Mouse (Mus musculus): Measurements from ENCODE around the gene Bicra.

Gene Bicra

DNA sequence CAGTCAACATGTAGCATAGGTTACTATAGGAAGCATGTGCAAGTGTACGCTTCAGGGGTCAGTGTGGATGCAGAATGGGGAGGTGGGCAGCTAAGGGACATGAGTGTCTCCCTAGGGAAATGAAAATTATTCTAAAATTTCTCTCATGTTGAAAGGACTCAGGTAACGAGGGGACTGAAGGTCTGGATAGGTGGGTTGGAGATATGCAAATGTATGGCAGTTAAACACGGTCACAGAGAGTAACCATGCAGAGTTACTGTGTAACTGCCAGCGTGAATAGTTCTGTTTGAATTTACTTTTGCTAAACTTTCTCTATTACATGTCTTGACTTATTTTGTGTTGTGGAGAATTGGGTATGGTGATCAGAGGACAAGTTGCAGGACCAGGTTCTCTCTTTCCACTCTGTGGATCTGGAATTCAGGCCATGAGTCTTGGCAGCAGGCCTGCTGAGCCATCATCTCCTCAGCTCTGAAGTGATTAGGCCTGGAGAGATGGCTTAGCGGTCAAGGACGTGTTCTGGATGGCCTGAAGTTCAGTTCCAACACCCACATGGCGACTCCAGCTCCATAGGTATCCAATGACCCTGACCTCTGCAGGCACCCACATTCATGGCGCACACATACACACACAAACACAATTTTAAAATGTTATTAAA is 33.1 kb downstream of the Bicra start:
- no peak for DNase-seq (ENCODE audit: low read depth, low spot score)

DNA sequence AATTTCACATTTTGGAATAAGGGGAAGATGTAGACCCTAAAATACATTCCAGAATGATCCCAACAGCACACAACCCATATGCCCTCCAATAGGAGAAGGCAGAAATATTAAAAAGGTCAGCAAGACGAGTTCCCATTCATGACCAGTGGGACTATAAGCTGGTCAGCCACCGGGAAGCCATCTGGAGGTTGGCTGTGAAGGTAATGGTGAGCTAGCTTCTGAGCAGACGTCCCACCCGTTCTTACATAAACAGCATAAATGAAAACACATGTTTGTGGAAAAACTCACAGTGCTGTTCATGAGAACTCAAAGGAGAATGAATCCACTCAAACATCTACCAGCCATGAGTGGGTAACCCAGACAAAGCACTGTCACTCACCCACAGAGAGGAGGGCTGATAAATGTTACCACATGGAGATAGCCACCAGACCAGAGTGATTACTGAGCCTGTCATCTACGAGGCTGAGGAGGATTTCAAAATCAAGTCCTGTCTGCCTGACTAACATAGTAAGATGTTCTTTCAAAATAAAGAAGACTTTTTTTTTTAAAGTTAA is 33.9 kb downstream of the Bicra start:
- DNase-seq (ENCODE audit: low read depth, low spot score), result no peak

DNA sequence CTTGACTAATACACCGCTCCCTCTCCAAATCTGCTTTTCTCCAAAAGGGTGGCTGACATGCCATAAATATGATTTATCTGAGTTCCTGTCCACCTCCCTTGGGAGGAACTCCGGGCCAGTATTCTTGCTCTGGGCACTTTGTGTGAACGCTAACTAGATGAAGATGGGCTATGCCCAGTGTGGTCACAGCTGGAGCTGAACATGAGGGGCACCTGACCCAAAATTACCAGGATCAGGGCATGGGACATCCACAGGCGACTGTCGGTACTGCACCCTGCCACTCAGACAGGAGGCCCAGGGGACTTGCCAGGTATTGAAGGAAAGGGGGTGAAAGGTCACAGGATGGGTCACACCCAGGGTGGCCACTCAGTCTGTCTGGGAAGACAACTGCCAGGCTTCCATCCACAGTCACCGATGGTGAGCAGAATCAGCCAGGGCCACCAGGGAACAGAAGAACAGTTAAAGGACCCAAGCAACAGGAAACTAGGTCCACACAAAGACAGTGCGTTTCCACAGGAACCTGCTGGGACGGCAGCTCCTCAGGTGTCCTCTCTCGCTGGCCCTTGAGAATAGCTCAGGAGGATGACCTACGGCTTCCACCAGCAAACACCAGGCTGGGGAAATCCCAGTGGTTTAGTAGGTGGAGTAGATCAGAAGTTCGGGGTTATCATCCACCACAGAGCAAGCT is 35.0 kb downstream of the Bicra start:
- DNase-seq (ENCODE audit: low read depth, low spot score), result no peak

DNA sequence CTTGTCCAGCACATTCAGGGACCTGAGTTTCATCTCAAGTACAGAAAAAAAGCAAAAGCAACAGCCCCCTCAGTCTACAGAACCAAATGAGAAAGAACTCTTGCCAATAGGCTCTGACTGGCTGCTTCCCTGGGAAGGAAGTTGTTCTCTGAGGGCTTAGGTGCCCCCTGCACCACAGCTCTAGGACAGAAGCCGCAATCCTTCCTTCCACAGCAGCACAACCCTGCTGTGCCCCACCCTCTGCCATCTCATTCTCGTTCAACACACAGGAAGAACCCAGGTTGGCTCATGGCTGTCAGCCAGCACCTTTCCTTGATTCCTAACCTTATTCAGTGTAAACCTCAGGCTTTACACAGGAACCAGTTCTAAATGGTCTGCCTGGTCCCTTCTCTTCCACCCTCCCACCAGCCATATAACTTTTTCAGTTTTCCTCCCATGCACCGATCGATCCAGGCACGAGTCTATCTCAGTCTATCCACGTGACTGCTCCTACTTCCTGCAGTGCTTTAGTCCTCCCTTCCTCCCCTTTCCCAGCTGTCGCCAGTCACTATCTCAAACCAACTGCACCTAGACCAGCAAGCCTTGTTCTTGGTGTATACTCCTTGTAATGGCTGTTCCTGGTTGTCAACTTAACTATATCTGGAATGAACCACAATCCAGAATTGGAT is 36.2 kb downstream of the Bicra start:
- DNase-seq (ENCODE audit: low read depth, low spot score), result no peak

DNA sequence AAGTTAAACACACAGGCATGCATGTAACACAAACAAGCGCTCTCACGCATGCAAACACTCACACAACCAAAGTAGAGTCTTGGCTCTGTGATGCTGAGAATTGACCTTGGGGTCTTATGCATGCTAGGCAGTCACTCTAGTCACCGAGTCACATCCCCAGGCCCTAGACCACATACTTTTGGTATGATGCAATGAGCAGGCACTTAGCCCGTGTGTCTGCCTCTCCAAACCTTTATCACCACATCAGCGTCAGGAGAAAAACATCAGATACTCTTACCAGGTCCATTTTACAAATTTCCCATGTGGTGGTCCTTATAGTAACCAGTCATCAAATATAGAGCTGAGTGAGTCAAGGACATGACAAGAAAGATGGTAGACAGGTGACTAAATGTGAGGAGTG is 37.1 kb downstream of the Bicra start:
- DNase-seq (ENCODE audit: low read depth, low spot score), result no peak

DNA sequence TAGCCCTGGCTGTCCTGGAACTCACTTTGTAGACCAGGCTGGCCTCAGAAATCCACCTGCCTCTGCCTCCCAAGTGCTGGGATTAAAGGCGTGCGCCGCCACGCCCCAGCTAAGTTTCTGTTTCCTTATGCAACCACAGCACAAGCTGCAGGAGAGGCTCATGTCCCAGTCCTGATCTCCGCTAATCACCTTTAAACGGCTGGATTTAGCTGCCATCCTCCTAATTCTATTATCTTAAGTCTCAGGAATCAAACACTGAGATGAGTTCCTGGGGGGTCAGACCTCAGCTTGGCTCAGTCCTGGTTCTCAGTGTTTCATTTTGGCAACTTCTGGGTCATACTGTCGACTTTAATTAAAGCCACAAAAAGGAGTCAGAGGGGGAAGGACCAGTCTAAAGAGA is 38.1 kb downstream of the Bicra start:
- DNase-seq (ENCODE audit: low read depth, low spot score), result no peak

DNA sequence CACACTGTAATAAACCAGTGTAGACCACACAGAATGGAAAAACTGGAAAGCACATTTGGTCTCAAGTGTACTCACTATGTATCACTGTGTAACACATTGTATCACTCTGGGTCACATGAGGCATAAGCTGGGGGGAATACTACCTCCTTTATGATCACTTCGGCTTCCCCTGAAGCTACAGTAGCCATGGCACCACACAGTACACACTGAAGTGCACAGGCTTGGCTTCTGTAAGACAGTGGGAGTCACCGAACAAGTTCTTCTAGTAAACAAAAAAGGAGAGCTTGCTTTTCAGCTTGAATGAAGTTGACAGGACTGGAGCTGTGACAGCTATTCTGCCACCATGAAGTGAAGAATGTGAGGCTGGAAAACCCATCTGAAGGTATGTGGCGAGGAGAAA is 42.7 kb downstream of the Bicra start:
- DNase-seq (ENCODE audit: low read depth, low spot score), result no peak

DNA sequence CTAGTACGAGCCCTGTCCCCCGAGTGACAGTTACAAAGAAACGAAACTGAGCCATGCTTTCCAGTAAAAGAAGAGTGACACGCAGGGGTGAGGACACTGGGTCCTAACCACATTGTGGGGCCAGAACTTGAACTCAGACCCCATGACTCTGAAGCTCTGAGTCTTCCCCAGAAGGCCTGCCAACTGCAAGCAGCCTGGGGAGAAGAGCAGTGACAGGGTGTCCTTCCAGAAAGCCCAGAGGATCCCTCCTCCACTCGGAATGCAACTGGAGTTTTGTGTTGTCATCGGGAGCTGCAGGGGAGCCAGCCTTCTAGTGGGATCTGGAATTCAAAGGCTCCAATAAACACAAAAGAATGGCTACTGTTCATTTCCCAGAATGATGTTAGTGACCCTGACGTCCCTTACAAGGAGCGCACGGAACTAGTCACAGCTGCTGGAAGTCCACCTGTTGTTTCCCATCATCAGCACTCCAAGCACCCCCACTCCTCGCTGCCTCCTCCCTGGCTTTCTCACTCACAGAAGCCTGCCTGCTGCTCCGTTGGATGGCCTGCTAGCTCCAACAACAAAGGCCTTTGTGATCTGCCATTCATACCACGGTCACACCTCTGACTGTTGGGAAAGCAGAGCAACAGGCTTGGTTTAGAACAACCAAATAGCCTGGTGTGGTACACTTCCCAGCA is 43.4 kb downstream of the Bicra start:
- no peak for DNase-seq (ENCODE audit: low read depth, low spot score)

DNA sequence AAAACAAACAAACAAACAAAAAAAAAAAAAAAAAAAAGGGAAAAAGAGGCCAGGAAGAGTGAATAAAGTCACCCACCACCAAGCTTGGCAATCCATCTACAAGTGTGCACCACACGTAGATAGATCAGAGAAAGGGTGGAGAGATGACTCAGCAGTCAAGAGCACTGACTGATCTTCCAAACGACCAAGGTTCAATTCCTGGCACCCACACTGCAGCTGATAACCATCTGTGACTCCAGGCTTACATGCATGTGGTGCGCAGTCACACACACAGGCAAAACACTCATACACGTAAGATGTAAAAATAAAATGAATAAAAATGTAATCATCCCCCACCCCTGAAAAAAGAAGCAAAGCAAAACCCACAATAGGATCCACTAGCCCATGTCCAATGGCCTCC is 44.7 kb downstream of the Bicra start:
- DNase-seq (ENCODE audit: low read depth, low spot score), result no peak

DNA sequence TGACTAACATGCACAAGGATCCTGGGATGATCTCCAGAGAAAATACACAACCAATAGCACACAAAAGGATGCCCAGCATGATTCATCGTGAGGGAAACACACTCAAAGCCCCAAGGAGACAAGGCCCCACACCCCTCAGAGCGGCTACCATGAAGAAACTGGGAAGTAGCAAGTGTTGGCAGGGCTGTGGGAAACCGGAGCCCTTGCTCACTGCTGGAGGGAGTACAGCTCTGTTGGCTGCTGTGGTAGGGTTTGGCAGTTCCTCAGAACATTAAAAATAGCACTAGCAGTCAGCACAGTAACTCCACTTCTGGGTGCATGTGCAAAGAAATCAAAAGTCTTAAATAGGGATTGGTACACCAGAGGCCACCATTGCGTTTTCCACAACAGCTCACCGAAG is 45.5 kb downstream of the Bicra start:
- no peak for DNase-seq (ENCODE audit: low read depth, low spot score)

DNA sequence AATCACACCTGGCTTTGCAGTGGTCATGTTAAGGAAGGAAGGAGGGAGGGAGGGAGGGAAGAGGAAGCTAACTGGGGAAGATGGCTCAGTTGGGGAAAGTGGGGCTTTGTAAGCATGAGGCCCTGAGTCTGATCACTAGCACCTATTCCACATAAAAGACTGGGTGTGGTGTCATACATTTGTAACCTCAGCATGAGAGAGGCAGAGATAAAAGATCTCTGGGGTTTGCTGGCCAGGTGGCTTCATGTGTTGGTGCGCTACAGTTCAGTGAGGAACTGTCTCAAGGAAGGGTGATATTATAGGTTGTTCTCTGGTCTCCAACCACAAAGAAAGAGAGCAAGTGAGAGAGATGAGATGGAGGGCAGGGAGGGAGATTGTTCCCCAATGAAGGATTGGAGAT is 46.0 kb downstream of the Bicra start:
- DNase-seq (ENCODE audit: low read depth, low spot score), result no peak

DNA sequence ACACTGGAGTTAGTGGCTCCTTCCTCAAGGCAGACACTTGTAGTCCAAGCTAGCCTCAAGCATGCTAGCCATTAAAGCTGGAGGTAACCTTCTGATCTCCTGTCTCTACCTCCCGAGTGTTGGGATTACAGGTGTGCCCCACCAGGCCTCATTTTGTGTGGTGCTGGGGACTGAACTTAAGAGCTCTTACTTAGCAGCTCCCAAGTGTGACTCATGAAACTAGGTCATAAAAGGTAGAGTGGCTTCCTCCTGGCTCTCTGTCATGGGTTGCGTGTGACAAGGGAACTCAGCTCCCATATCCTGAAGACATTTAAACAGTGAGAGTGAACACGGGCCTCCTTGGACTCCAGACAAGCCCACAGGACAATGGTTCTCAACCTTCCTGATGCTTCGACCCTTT is 53.9 kb downstream of the Bicra start:
- DNase-seq (ENCODE audit: low read depth, low spot score), result no peak

DNA sequence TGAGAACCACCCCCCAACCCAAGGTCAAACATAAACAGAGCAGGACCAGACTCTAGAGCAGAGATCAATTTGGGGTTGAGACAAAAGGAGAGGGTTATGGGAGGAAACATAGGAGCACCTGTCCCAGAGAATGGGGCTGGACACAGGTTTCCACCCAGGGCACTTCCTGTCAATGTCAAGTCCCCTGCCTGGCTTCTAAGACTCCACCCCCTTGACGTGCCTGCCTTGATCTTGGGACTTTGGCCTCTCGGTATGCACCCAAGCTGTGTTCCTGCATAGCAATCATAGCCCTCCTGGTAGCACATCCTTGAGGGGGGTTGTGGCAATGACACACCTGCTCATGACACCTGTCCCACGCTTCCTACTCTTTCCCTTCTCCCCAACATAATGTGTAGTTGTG is 54.6 kb downstream of the Bicra start:
- no peak for DNase-seq (ENCODE audit: low read depth, low spot score)

DNA sequence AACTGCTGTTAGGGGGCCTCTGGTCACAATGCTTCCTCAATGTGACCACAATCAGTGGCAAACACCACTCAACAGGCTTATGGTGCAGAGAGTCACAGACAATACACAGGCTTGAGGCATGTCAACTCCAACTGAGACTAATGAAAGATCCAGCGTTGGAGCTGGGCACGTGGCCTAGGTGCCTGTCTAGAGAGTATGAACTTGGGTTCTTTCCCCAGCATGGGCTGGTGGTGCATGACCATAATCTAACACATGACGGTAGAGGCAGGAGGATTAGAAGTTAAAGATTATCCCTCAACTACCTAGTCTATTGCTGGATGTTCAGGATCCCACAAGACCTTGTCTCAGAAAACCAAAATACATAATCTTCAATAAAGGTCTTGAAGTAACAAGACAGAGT is 56.0 kb downstream of the Bicra start:
- DNase-seq (ENCODE audit: low read depth, low spot score), result no peak

DNA sequence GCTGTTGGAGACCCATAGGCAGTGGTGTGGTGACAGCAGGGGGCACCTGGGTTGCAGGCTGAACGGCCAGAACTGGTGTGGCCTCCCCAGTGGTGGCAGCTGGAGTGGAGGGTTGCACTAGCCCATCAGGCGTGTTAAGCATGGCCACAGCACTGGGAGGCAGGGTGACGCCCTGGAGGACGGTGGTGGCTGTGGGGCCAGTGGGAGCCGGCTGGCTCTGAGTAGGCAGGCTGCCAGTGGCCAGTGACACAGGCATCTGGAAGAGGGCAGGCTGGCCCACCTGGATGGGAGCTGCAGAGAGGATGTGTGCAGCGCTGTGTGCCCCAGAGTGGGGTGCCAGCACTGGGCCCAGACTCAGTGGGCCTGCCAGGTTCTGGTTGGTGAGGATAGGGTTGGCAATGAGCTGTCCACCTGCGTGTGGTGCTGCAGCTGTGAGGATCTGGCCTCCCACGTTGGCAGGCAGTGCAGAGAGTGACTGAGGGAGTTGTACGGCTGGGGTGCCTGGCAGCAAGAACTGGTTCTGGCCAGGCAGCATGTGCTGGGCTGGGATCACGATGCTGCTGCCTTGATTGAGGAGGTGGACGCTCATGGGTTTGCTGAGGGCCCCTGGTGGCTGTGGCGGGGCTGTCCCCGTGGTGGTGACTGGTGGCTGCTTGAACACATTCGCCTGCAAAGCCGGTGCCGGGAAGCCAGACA is 59.9 kb downstream of the Bicra start:
- DNase-seq (ENCODE audit: low read depth, low spot score), result no peak

DNA sequence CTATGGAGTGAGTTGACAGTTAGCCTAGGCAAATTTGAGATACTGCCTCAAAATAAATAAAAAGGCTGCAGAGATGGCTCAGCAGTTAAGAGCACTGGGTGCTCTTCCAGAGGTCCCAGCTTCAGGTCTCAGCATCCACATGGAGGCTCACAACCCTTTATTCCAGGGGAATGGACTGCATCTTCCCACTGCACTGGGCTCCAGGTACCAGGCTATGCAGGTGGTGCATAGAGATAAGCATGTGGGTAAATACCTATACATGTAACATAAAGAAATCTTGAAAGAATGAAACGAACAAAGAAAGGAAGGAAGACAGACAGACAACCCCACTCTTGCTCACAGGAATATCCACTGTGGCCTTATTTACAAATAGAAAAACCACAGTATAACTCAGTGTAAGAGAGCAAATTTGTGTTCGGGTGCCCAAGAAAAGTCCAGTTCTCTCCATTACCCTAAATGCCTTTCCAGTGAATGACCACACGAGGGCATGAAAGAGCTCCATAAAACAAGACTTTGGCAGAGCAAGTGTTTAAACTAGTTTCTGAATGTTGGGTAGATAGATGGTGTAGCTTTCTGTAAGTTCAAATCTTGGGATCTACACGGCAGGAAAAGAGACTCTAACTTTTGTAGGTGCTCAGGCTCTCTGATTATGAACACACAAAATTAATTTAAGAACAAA is 64.9 kb downstream of the Bicra start:
- DNase-seq (ENCODE audit: low read depth, low spot score), result no peak

DNA sequence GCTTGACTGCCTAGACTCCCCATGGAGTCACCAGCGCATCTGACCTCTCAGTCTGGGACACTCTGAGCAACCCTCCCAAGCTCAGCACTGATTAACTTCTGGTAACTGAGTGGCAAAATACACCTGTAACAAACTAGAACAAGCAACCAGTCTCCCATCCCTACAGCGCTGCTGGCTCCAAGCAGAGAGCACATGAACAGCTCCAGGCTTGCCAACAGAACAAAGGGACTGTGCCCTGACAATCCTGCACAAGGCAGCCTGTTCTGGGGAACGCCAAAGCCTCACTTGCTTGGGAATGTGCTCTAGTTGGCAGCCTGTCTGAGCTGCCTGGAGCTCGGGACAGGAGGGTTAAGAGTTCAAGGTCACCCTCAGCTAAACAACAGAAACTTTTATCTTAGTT is 66.2 kb downstream of the Bicra start:
- DNase-seq (ENCODE audit: low read depth, low spot score), result no peak

DNA sequence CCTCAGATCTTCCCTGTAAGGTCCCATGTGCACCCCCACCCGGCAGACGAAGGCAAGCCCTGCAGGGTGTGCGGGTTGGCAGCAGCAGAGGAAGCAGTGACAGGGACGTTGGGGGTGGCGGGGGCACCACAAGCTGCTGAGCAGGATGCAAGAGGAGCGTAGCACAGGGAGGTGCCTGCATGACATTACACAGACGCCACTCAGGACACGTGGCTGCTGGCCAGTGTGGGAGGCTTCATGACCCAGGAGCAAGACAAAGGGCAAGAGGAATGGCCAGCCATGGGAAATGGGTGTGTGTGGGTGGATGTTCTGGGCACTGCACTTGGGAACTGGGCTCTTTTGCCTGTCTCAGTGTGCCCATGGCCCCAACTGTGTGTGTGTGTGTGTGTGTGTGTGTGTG is 67.5 kb downstream of the Bicra start:
- no peak for DNase-seq (ENCODE audit: low read depth, low spot score)

DNA sequence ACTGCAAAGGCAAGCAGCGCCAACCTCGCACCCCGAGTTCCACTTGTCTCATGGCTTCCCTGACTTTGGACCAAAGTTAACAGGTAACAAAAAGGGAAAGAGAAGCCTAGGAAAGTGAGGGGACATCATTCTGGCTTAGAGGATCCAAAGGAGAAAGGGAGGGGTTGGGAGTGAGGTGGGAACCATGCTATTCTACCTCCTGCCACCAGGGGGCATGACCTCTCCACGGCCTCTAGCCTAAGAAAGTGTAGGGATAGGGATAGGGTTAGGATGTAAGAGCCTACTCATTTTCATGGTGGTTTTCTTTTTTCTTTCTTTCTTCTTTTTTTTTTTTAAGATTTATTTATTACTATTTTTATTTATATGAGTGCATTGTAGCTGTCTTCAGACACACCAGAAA is 71.8 kb downstream of the Bicra start:
- DNase-seq (ENCODE audit: low read depth, low spot score), result no peak

DNA sequence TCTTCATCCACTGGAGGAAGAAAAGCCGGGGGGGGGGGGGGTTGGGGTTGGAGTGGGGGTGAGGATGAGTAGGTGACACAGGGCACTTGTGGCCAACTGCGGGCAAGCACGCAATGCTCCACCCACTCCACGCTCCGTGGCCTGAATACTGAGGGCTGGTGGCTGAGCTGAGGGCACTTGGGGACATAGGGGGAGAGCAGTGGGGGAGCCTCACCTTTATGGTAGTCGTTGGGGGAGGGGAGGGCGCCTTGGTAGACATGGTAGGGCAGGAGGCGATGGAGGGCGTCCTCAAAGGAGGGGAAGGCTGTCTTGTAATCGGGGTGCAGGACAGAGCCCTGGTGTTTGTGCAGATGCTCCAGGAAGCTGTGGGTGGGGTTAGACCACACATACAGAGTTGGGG is 72.3 kb downstream of the Bicra start:
- no peak for DNase-seq (ENCODE audit: low read depth, low spot score)

DNA sequence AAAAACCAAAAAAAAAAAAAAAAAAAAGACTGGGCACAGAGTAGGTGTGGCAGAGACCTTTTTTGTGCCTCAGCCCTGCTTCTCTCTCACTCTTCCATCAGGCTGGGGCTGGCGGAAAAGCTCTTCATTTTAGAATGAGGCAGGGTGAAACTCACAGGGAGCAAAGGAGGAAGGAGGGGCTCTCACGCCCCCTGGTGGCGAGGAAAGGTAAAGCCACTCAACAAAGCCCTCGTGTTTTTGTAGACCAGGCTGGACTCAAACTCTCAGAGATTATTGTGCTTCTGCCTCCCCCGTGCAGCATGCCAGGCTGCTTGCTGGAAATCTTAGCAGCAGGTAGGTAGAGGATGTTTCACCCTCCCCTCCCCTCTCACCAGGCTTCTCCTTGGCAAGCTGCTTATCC is 73.0 kb downstream of the Bicra start:
- DNase-seq (ENCODE audit: low read depth, low spot score), result no peak
